Mouse (Mus musculus) myocyte (in vitro differentiated cells): Measurements from ENCODE around the gene Twsg1. TPM values are rescaled to one million over a fixed set of nuclear protein-coding genes. Genes with fewer than 3 reads are reported as not detected.

Experiments
- H3K27me3 ChIP-seq: one replicate; pipeline ENCODE4 v1.6.1; 2011; ENCODE audit not compliant: control insufficient read depth, insufficient read depth, insufficient read length
- H3K36me3 ChIP-seq: one replicate; pipeline ENCODE4 v1.6.1; 2011; ENCODE audit not compliant: control insufficient read depth, insufficient read depth
- H3K4me2 ChIP-seq: one replicate; pipeline ENCODE4 v1.6.1; 2011; ENCODE audit warnings: low read depth, control low read depth
- H3K4me3 ChIP-seq: one replicate; pipeline ENCODE4 v1.5.1; 2011; ENCODE audit warnings: mild to moderate bottlenecking, control low read depth, moderate library complexity
- H3K79me2 ChIP-seq: one replicate; pipeline ENCODE4 v1.6.1; 2011; ENCODE audit not compliant: control insufficient read depth, insufficient read depth
- H3ac ChIP-seq: one replicate; pipeline ENCODE4 v1.6.1; 2011; ENCODE audit not compliant: control insufficient read depth, insufficient read length
- CEBPB ChIP-seq: IDR thresholded peaks from 2 replicates; pipeline ENCODE4 v1.6.1; 2011; ENCODE audit warnings: mild to moderate bottlenecking, moderate library complexity; ENCODE audit not compliant: poor library complexity, insufficient read depth, severe bottlenecking
- E2F4 ChIP-seq: IDR thresholded peaks from one replicate; pipeline ENCODE4 v1.6.1; 2011; ENCODE audit warnings: mild to moderate bottlenecking, control low read depth, moderate library complexity; ENCODE audit not compliant: insufficient read depth
- MAX ChIP-seq: IDR thresholded peaks from one replicate; pipeline ENCODE4 v1.6.1; 2011; ENCODE audit warnings: low read depth, mild to moderate bottlenecking, control low read depth
- MYOD1 ChIP-seq, 3 experiments: IDR thresholded peaks; one replicate each; pipeline ENCODE4 v1.6.1; 2011; ENCODE audit warnings: control low read depth in 2 of 3, low read depth in 2 of 3, mild to moderate bottlenecking in 2 of 3, moderate library complexity in 1 of 3; ENCODE audit not compliant: insufficient read length in 2 of 3, control insufficient read depth in 1 of 3
- MYOG ChIP-seq, 3 experiments: IDR thresholded peaks; one replicate each; pipeline ENCODE4 v1.6.1; 2011; ENCODE audit warnings: control low read depth in 2 of 3, low read depth in 2 of 3, mild to moderate bottlenecking in 2 of 3; ENCODE audit not compliant: insufficient read length in 2 of 3, control insufficient read depth in 1 of 3, insufficient read depth in 1 of 3
- POLR2A ChIP-seq: IDR thresholded peaks from one replicate; pipeline ENCODE4 v1.6.1; 2011; ENCODE audit warnings: low read depth, mild to moderate bottlenecking, control low read depth, moderate library complexity; ENCODE audit not compliant: insufficient read length
- POLR2AphosphoS2 ChIP-seq: IDR thresholded peaks from one replicate; pipeline ENCODE4 v1.6.1; 2011; ENCODE audit warnings: low read depth, control low read depth; ENCODE audit not compliant: insufficient read length
- REST ChIP-seq: IDR thresholded peaks from one replicate; pipeline ENCODE4 v1.6.1; 2011; ENCODE audit warnings: mild to moderate bottlenecking, control low read depth, moderate library complexity; ENCODE audit not compliant: insufficient read depth, insufficient read length
- SRF ChIP-seq: IDR thresholded peaks from one replicate; pipeline ENCODE4 v1.6.1; 2011; ENCODE audit warnings: low read depth; ENCODE audit not compliant: control insufficient read depth, insufficient read length
- TCF12 ChIP-seq: IDR thresholded peaks from one replicate; pipeline ENCODE4 v1.6.1; 2011; ENCODE audit warnings: mild to moderate bottlenecking, control low read depth; ENCODE audit not compliant: poor library complexity, insufficient read depth, severe bottlenecking
- TCF3 ChIP-seq: IDR thresholded peaks from one replicate; pipeline ENCODE4 v1.6.1; 2011; ENCODE audit warnings: low read depth, control low read depth; ENCODE audit not compliant: insufficient read length
- USF1 ChIP-seq: IDR thresholded peaks from one replicate; pipeline ENCODE4 v1.6.1; 2011; ENCODE audit warnings: low read depth, mild to moderate bottlenecking, control low read depth, moderate library complexity
- polyA plus RNA-seq: library from polyadenylated mRNA; unstranded; fragments of >200 nt; fragmentation: generic; extraction: Trizol; gene quantifications from one replicate; pipeline ENCODE4 v1.2.1, GENCODE M21; 2012; ENCODE audit warnings: missing spikeins

The Twsg1 gene
- polyA plus RNA-seq, 1 experiment: 9.0 TPM

DNA sequence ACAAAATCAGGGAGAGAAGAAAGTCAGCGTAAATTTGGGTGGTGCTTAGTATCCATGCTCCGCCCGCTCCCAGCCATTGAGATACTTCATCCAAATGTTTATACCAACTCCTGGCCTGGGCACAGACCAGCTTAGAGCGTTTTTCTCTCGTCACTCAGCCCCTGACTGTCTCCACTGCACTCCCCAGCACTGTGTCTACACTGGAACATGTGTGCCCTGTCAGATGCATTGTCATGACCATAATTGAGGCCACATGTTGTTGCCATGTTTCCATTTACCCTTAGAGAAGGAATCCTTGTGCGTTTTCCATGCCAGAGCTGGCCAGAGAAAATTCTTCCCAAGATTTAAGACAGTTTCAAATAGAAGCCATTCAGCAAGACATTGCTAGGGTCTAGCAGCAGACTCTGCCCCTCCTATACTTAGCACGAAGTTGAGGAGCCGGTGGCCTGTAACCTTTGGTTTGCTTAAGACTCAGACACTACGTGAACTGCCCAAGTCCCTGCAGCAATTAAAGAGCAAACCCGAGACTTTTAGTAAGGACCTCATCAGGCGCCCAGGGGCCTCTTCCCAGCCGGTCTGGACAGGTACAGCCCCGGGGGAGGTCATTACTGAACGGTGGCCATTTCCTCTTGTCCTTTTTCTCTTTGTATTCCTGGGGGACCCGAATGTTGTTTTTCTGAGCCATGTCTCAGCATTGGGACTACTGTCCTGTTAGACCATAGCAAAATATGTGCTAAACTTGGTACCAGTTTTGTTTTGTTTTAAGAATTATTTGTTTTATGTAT, 39.5 kb downstream of the Twsg1 start:
- Histone ChIP-seq H3K36me3 (no peaks in the 10 kb centered on the region), H3ac (no peak overlapping the region), H3K4me3 (no peak overlapping the region), H3K4me2 (no peak overlapping the region), H3K27me3 (no peaks in the 10 kb centered on the region), H3K79me2 (no peaks in the 10 kb centered on the region)
- TF ChIP-seq MAX: no peak
- no peak for TF ChIP-seq USF1
- no peak for TF ChIP-seq SRF
- TF ChIP-seq TCF12: no peak
- TF ChIP-seq MYOG (IDR thresholded peaks at IDR 0.05; ENCODE audit: control insufficient read depth in 1 of 3, insufficient read depth in 1 of 3, insufficient read length in 2 of 3, low read depth in 2 of 3): no peak
- no peak for TF ChIP-seq E2F4
- TF ChIP-seq POLR2AphosphoS2: no peak
- TF ChIP-seq REST: no peak
- TF ChIP-seq MYOD1 (IDR thresholded peaks at IDR 0.05; ENCODE audit: control insufficient read depth in 1 of 3, insufficient read length in 2 of 3, low read depth in 2 of 3): no peak
- no peak for TF ChIP-seq CEBPB
- no peak for TF ChIP-seq POLR2A
- TF ChIP-seq TCF3: no peak

DNA sequence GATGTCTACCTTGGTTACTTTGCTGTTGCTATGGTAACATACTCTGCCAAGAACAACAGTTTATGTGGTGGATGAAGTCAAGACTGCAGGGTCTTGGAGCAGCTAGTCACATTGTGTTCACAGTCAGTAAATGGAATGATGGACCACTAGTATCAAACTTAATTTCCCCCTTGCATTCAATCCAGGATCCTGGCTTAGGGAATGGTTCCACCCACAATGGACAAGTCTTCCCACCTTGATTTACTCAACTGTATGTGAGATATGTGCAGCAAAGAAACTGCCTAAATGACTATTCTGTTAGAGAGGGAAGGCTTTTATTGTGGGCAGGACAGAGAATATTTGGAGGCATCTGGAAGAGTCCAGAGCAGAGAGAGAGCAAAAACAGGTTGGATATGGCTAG, 42.8 kb downstream of the Twsg1 start:
- no peaks in the 10 kb centered on the region for H3K27me3 ChIP-seq
- no peak overlapping the region for H3ac ChIP-seq
- TF ChIP-seq SRF: no peak
- TF ChIP-seq MYOD1 (IDR thresholded peaks at IDR 0.05; ENCODE audit: control insufficient read depth in 1 of 3, insufficient read length in 2 of 3, low read depth in 2 of 3): no peak
- no peak for TF ChIP-seq REST
- no peak for TF ChIP-seq POLR2AphosphoS2
- no peak for TF ChIP-seq MYOG (IDR thresholded peaks at IDR 0.05; ENCODE audit: control insufficient read depth in 1 of 3, insufficient read depth in 1 of 3, insufficient read length in 2 of 3, low read depth in 2 of 3)
- TF ChIP-seq USF1: no peak
- no peak for TF ChIP-seq POLR2A
- no peak for TF ChIP-seq CEBPB
- no peak for TF ChIP-seq TCF3
- TF ChIP-seq E2F4: no peak
- TF ChIP-seq MAX: no peak
- no peak for TF ChIP-seq TCF12
- H3K36me3 ChIP-seq: no peaks in the 10 kb centered on the region
- H3K4me2 ChIP-seq: no peak overlapping the region
- H3K79me2 ChIP-seq: no peaks in the 10 kb centered on the region
- H3K4me3 ChIP-seq: no peak overlapping the region

DNA sequence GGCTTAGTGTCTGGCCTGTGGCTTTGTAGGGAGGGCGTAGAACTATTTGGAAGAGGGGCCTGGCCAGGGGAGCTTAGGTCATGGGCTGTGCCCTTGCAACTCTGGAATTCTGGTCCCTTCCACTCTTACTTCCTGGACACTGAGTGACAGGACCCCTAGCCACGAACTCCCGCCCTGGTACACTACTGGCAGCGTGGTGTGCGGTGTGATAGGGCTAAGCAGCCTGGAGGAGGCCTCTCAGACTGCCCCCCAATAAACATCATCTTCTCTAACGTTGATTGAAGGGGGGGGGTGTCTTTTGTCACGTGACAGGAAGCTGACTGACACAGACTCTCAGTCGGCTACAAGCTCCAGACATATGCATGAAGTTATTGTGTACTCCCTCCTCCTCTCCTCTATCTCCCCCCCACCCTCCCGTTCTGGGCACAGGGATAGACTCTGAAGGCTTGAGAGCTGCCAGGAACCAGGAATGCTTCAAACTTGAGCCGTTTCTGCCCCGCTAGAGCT, 44.1 kb downstream of the Twsg1 start:
- H3ac ChIP-seq: no peak overlapping the region
- no peak overlapping the region for H3K4me3 ChIP-seq
- no peaks in the 10 kb centered on the region for H3K36me3 ChIP-seq
- TF ChIP-seq MYOG (IDR thresholded peaks at IDR 0.05; ENCODE audit: control insufficient read depth in 1 of 3, insufficient read depth in 1 of 3, insufficient read length in 2 of 3, low read depth in 2 of 3): no peak
- TF ChIP-seq TCF3: no peak
- TF ChIP-seq REST: no peak
- no peak for TF ChIP-seq USF1
- TF ChIP-seq MYOD1 (IDR thresholded peaks at IDR 0.05; ENCODE audit: control insufficient read depth in 1 of 3, insufficient read length in 2 of 3, low read depth in 2 of 3): no peak
- no peak for TF ChIP-seq POLR2AphosphoS2
- TF ChIP-seq SRF: no peak
- no peak for TF ChIP-seq POLR2A
- no peak for TF ChIP-seq MAX
- TF ChIP-seq TCF12: no peak
- TF ChIP-seq E2F4: no peak
- no peak for TF ChIP-seq CEBPB
- H3K4me2 ChIP-seq: no peak overlapping the region
- no peaks in the 10 kb centered on the region for H3K27me3 ChIP-seq
- H3K79me2 ChIP-seq: no peaks in the 10 kb centered on the region

DNA sequence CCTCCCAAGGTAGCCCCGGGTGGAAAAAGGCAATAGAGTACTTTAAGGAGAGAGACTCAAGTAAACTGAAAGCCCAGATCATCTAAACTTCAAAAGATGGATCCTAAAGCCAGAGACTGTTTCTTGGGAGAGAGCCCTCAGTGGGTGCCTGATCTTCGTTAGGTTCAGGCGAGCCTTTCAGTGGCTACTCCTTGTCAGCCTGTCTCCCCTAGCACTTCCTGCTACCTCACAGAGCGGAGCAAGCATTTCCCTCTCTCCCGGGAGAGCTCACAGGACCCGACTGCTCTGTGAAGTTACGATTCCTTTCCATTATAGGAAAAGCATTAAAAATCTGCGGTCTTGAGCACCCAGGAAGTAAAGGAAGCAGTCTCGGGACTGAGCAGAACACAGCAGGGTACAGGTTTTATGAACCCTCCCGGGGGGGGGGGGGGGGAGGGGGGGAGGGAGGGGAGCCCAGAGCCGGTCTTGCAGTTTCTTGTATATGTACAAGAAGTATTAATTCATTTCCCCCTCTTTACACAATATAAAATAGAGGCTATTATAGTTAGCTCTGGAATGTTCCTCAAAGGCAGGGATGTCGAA, 44.6 kb downstream of the Twsg1 start:
- Histone ChIP-seq H3K4me3 (no peak overlapping the region), H3K79me2 (no peaks in the 10 kb centered on the region), H3K4me2 (no peak overlapping the region), H3K36me3 (no peaks in the 10 kb centered on the region), H3ac (no peak overlapping the region), H3K27me3 (no peaks in the 10 kb centered on the region)
- TF ChIP-seq TCF3 (no peak), E2F4 (no peak), POLR2A (no peak), SRF (no peak)
